Mouse (Mus musculus) CD4-positive helper T cell, adult 2 months (primary cell): ENCODE measurements around the gene Mettl27.
A peak's percentile ranks its signal among the peaks of the same experiment; 100 is the strongest.

Experiments
- DNase-seq: peaks from one replicate; pipeline ENCODE4 v3.0.0-alpha.2; 2012; ENCODE audit warnings: low read depth, missing footprints, low spot score

Gene Mettl27

GRCm38 (mm10) chr5:134932179-134932902 lies at the start of gene Mettl27:
Gene Mettl27, plus strand, starts transcription at chr5:134932368.
- peak; percentile 90 for DNase-seq

GRCm38 (mm10) chr5:134883077-134883476 lies 49.1 kb upstream of the Mettl27 start:
- no peak for DNase-seq

GRCm38 (mm10) chr5:134887447-134888335 lies 44.5 kb upstream of the Mettl27 start:
- no peak for DNase-seq

GRCm38 (mm10) chr5:134888505-134888904 lies 43.7 kb upstream of the Mettl27 start:
- no peak for DNase-seq

- DNase-seq = no peak
Measured at GRCm38 (mm10) chr5:134890601-134891054, 41.5 kb upstream of the Mettl27 start.

GRCm38 (mm10) chr5:134891552-134891951 lies 40.6 kb upstream of the Mettl27 start:
- DNase-seq = no peak

- DNase-seq = no peak
Measured at GRCm38 (mm10) chr5:134892717-134893116, 39.5 kb upstream of the Mettl27 start.

GRCm38 (mm10) chr5:134895291-134895690 lies 36.9 kb upstream of the Mettl27 start:
- DNase-seq = no peak

GRCm38 (mm10) chr5:134896965-134897364 lies 35.2 kb upstream of the Mettl27 start:
- DNase-seq = no peak

GRCm38 (mm10) chr5:134897596-134897995 lies 34.6 kb upstream of the Mettl27 start:
- DNase-seq = no peak

GRCm38 (mm10) chr5:134901012-134901643 lies 31.0 kb upstream of the Mettl27 start:
- no peak for DNase-seq

- no peak for DNase-seq
Measured at GRCm38 (mm10) chr5:134901644-134902027, 30.5 kb upstream of the Mettl27 start.

GRCm38 (mm10) chr5:134906633-134907032 lies 25.5 kb upstream of the Mettl27 start, which contains the start of gene Tmem270:
Gene Tmem270, minus strand, starts transcription at chr5:134906733.
- DNase-seq = no peak

GRCm38 (mm10) chr5:134907135-134907534 lies 25.0 kb upstream of the Mettl27 start:
- peak; percentile 84 for DNase-seq

- DNase-seq = no peak
Measured at GRCm38 (mm10) chr5:134911901-134912300, 20.3 kb upstream of the Mettl27 start.

GRCm38 (mm10) chr5:134913352-134913751 lies 18.8 kb upstream of the Mettl27 start:
- no peak for DNase-seq

GRCm38 (mm10) chr5:134913753-134914152 lies 18.4 kb upstream of the Mettl27 start:
- DNase-seq = no peak

GRCm38 (mm10) chr5:134914510-134914909 lies 17.7 kb upstream of the Mettl27 start:
- DNase-seq = no peak

- DNase-seq = no peak
Measured at GRCm38 (mm10) chr5:134915311-134915710, 16.9 kb upstream of the Mettl27 start, which contains the start of gene Cldn13. Gene Cldn13, minus strand, starts transcription at chr5:134915526.

GRCm38 (mm10) chr5:134918071-134918832 lies 13.9 kb upstream of the Mettl27 start:
- peak; percentile 58 for DNase-seq

GRCm38 (mm10) chr5:134919097-134919496 lies 13.1 kb upstream of the Mettl27 start:
- DNase-seq = no peak
